Mouse (Mus musculus) kidney, adult 8-10 months (tissue): Measurements from ENCODE around the gene Rbfox3.
A peak's percentile ranks its signal among the peaks of the same experiment; 100 is the strongest.

Experiments
- DNase-seq, 2 experiments: peaks; one replicate each; pipeline ENCODE4 v3.0.0; 2022

Gene Rbfox3

DNA sequence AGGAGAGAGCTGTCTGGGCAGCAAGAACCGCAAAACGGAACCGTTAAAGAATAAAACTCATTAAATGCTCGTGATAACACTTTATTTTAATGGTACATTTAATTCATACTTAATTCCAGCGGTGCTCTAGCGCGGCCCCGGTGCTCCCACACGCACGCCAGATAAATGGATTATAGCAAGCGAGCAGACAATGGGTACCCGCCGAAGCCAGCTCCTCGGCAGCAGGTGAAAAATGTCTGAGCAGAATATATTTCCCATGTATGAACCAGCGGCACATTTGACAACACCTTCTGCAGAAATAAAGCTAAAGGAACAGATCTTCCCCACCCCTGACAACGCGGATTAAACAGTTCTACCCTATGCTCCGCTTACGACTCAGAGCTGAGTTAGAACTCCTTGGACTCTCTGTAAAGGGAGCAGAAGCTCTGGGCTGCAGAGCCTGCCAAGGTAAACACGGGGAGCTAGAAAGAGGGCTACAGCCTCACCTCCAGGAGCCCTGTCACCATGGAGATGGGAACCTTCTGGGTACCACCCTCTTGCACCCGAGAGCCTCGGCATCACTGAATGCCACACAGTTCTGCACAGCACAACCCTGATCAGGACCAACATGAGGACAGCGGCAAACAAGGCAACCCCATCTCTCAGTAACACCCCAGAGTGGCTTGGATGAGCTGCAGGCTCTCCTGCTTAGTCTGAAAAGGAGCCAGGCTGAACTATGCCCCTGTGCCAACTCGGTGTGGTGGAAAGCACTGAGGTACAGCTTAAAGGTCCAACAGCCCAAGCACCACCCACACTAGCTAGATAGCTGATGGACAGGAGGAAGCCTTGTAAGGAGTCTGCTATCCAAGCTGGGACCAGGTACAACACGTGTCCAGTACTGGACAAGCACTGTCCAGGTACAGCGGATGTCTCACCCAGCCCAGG lies 196.5 kb downstream of the Rbfox3 start:
- DNase-seq, result no peak

DNA sequence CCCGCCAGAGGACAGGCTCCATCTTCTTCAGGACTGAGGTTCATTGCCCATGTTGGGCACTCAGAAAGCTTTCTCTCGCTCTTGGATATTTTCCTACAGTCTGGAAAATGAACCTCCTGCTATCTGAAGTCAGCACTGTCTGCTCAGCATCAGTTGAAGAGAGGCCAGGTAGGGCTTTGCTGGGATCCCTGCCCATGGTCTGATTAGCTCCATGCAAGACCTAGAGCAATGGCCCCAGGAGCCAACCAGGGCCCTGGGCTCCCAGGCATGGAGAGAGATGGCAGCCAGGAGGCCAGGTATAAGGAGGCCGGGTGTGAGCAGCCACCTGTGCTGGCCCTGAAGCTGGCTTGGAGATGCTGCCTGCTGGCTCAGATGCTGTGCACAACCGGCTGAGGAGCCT lies 198.6 kb downstream of the Rbfox3 start:
- DNase-seq, result no peak

DNA sequence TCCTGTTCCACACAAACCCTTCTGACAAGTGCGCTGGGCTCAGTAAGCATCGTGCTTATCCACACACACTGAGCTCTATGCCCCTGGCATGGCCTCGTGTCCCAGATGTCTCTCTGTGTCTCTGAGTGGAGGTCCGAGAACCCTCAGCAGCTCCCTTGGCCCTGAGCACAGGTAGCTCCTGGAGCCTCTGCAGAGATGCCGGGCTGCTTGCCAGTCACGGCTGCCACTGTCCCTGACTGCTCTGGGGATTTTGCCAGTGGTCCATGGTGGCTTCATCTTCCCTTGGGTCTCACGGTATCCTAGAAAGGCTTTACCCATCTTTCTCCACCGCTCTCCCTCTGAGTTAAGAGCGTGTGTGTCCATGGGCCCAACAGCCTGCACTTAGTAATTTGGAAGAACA lies 199.3 kb downstream of the Rbfox3 start:
- DNase-seq, result no peak

- no peak for DNase-seq
Observed at GRCm38 (mm10) chr11:118710035-118710434, 201.4 kb downstream of the Rbfox3 start.

GRCm38 (mm10) chr11:118696226-118696930 lies 215.0 kb downstream of the Rbfox3 start:
- no peak for DNase-seq

DNA sequence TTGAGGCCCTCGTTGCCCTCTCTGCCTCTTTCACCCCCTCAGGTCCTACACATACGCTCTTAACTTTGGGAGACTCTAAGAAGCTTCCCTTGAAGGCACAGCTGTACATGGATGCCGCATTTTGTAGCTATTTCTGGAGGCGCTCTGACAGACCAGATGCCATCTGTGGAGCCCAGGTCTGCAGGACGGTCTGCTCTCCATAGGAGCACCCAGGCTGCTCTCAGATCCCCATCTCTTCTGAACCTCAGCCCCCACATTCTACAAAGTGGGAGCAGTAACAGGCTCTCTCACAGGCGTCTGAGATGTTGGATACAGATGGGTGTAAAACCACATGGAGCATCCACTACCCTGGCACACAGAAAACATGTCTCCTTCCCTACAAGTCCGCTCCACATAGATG lies 218.1 kb downstream of the Rbfox3 start:
- DNase-seq, result no peak

DNA sequence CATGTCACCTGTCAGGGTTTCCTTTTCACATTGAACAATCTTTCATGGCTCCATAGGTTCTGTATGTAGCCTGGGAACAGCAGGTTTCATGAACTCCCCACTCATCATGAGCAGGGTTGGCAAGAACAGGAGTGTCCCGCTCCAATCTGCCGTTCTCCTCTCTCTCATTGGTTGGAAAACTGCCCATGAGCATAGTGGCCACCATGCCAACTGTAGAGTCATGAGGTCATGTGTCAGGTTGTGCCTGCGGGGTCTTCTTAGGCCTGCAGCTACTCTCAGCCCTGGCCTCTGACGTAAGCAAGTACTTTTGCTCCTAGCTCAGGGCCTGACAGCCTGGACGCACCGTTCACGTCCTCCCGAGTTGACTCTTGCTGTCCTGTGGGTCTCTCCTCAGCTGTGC lies 221.1 kb downstream of the Rbfox3 start:
- DNase-seq, result no peak

DNA sequence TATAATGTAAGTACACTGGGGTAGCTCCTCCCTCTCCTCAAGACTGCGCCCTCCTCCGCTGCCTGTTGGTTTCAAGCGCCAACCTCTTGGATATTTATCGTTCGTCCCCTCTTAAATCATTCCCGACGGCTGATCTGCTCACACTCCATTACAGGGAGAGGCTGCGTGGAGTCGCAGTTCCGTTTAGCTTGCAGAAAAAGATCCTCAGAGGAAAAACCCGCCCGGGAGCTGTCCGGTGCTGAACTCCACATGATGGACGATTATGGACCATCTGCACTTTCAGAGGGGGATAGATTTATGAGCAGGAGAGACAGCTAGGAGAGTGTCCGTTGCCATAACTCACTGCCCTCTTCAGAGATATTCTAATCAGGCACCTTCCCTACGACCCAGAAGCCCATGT lies 226.0 kb downstream of the Rbfox3 start:
- DNase-seq, result peak in 1 of 2 experiments; percentile 9

- no peak for DNase-seq
Observed at GRCm38 (mm10) chr11:118684665-118685064, 226.7 kb downstream of the Rbfox3 start.

DNA sequence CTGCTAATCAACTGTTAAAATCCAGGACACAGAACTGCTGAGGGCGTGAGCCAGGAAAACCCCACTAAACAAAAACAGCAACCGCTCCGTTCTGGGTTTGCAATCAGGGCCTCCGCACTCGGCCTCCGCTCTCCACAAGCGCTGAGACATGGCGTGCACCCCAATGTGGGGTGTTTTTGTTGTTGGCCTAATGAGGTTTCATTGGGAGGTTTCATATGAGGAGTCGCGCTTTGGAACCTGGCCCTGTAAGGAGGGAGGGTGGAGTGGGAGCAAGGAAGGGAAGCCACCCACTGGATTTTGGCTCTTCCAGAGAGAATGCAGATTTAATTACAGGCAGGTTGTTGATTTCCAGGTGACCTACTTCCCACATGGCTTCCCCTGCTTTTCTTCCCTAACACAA lies 230.7 kb downstream of the Rbfox3 start:
- DNase-seq, result no peak

DNA sequence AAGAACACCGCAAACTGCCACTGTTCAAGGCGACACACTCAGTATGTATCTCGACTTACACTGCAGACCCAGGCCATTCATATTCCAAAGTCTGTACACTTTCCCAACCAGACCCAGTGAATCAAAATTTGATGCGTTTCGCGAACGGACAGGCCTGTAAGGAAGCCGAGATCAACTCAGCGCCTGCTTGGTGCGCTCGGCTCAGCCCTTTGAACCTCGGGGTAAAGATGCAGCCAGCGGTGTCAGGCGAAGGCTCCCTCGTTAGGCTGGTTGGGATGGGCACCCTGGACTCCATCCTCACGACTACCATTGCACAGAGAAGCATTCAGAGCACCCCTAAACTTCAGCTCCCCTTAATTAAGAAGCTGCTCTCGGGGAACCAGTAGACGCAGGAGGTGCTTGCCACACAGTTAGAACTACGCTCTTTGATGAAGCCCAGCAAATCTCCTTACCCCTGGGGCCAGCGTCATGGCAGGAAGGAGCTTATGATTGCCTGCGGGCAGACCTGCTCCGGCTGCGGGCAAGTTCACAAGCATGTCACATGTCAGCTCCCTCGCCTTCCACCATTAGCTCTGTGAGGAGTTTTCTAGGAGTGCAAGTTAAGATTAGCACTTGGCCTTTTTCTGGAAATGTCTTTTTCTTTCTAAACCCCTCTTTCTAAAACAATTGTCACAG lies 231.5 kb downstream of the Rbfox3 start:
- no peak for DNase-seq

- DNase-seq, result no peak
Observed at GRCm38 (mm10) chr11:118678515-118679104, 232.8 kb downstream of the Rbfox3 start.

DNA sequence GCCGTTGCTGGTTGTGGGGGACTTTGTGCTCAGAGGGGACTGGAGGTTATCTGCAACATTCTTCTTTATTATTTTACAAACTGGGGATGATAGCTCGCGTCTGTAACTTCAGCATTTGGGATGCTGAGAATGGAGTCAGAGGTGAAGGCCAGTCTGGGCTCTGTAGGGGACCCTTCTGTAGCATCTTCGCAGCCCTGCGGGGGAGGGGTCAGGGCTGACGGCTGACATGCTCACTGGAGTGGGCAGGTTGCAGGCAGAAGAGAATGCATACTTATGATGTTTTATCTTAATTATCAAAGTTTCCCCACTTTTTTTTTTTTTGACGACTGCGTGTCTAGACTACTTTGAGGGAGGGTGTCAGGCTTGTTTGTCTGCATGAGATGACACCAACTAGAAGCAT lies 234.1 kb downstream of the Rbfox3 start:
- DNase-seq, result no peak

GRCm38 (mm10) chr11:118676364-118676763 lies 235.0 kb downstream of the Rbfox3 start:
- no peak for DNase-seq

GRCm38 (mm10) chr11:118671958-118672357 lies 239.4 kb downstream of the Rbfox3 start:
- DNase-seq, result no peak

DNA sequence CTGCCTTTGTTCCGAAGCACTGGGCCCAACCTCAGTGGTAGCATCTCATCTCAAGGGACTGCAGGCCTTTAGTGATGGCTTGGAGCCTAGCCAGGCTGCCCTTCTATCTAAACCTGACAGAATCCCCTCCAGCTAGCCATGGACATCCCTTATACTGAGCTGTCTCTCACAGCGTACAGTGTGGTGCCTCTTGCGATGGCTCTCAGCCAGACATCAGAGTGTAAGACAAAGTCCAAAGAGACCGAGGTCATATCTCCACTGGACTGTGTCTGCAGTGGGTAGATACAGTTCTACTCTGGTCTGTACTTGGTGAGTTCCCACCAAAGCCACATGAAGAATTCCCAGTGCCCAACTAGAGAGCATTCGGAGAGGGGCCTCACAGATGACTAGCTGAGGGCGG lies 240.2 kb downstream of the Rbfox3 start:
- peak; percentile 12 to 47 for DNase-seq

GRCm38 (mm10) chr11:118669820-118670219 lies 241.6 kb downstream of the Rbfox3 start:
- no peak for DNase-seq

DNA sequence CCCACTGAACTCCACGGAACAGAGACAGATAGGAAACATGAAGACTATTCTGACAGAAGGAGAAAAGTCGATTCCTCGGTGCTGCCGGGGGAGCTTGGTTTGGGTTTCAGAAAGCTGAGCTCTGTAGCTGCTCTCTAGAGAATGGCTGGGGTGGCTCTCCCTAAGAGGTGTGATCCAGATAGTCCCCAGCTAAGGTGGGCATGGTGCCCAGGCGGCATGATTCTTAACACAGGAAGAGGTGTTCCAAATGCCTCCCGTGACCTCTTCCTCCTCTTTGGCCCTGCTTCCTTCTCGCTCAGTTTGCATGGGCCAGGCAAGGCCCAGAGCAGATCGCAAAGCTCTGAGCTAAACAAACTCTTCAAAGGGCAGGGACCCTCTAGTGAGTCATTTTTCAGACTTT lies 243.0 kb downstream of the Rbfox3 start:
- peak; percentile 24 to 38 for DNase-seq

DNA sequence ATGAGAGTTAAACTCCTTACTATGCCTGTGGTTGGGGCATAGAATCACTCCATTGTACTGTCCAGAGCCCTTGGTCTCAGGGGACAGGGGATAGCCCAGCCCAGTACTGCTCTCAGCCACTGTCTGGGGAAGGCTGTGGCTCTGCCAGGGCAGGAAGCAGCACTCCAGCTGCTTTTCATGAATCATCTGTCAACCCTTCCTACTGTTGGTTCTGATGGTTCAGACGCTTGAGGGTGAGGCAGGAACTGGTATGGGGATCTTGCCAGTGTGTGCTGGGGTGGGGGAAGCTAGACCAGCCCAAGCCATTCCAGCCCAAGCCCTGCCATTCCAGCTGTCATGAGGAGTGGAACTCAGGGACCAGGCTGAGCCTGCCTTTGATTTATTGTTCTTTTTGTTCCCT lies 243.5 kb downstream of the Rbfox3 start:
- DNase-seq, result peak; percentile 30 to 53

DNA sequence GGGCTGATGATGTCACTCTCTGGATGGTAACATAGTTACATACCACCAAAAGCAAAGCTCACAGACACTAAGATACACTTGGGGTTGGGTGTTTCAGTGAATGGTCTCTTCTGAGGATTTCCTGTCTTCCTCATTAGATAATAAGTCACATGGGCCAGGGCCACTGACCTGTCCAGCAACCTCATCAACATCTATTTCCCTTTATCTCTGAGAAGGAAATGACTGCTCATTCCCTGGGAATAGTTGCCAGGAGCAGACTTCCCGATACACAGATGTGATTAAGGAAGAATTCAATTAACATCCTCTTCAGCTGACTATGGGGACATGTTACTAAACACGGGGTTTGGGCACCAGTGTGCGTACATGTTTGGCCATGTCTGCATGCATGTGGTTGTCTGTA lies 245.2 kb downstream of the Rbfox3 start:
- DNase-seq, result peak; percentile 11 to 42

DNA sequence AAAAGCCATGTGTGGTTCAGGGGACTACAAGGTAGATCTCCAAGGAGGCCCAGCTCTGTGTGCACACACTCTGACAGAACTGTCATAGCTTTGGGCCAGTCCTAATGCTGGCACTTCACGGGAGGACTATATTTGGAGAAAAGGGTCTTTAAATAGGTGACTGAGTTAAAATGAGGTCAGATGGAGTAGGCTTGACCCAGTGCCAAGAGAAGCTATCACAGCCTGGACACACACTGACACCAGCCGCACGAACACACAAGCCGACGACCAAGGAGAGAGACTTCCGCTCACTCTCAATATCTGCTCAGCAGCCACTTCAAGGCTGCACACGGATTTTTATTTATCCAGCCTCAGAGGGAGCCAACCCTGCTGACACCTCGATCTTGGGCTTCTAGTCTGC lies 248.1 kb downstream of the Rbfox3 start:
- no peak for DNase-seq

DNA sequence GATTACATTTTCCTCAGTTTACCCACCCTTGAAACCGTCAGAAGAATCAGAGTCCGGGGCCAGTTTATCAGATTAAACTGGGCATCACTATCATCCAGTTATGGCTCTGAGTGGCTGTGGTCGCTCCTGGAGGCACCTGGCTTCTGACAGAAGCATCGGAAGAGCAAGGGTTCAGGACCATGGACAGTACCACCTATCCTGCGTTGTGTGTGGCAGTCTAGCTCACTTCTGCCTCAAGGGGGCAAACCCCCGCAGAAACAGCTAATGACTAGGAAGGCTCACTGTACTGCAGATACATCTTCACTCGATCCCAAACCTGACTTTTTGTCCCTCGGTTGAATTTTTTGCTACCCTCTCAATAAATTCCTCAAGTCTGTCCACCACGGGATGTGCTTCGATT lies 252.1 kb downstream of the Rbfox3 start:
- DNase-seq, result no peak

- no peak for DNase-seq
Observed at GRCm38 (mm10) chr11:118655833-118656232, 255.6 kb downstream of the Rbfox3 start.
